Mouse (Mus musculus) cerebellum, postnatal 14 days (tissue): ENCODE results near the gene Trpm3.

Experiments used
- DNase-seq, 2 experiments: peaks; one replicate each; pipeline ENCODE4 v3.0.0; 2021; ENCODE audit warnings: mixed read lengths in 2 of 2

Trpm3 gene

DNA sequence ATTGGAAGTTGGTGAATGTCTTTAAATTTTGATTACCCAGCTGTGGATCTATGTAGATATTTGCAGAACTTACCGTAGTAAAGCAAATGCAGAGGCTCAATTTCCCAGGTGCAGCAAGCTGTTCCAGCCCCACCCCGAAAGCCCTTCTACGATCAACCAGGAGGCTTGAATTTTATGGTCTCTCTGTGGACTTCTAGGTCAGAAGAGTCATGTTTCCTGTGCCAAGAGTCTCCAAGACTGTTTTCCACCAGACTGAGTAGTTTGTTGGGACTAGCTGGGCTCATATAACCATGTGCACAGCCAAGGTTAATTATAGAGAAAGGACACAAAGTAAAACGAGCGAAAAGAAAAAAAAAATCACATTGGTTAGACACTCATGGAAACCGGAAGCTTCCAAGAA lies 364.6 kb downstream of the Trpm3 start:
- DNase-seq: no peak

DNA sequence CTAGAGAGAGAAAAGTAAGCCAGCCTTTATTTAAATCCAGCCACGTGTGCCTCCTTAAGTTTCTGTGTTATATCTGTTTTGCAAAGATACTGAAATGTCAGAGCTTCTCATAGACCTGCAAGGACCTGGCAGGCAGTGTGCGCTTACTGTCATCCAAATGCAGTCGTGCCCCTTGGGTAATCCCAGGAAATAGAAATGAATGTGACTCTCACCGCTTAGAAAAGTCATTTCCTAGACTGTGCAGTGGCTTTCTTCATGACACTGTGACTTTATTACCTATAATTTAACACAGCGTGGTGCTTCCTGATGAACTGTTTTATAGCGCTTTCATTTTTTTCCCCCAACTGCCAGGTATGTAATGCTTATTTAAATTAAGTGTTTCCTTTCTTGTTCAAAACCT lies 379.7 kb downstream of the Trpm3 start:
- DNase-seq: no peak

- no peak for DNase-seq
Observed at GRCm38 (mm10) chr19:22527944-22528343, 389.1 kb downstream of the Trpm3 start.

GRCm38 (mm10) chr19:22542990-22543709 lies 404.3 kb downstream of the Trpm3 start:
- no peak for DNase-seq

DNA sequence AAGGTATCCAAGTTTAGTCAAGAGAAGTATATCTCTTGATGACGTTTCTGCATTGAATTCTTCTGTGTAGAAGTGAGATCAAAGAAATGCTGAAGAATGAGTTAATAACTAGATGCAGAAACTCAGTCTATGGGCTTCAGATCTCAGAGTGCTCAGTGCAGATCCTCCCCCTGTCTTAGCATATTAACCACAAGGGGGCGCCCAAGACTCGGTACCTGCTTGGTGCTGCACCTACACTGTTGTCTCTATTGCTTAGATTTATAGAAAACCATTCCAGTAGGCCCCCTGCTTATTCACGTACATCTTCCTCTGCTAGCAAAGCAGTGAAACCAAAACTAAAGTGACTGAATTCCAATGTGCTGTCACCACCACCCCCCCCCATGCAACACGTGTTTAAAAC lies 413.3 kb downstream of the Trpm3 start:
- peak; percentile 89 to 90 for DNase-seq

GRCm38 (mm10) chr19:22554421-22554941 lies 415.6 kb downstream of the Trpm3 start:
- peak; percentile 77 to 85 for DNase-seq

GRCm38 (mm10) chr19:22572396-22572795 lies 433.6 kb downstream of the Trpm3 start:
- DNase-seq: no peak

GRCm38 (mm10) chr19:22572849-22573248 lies 434.0 kb downstream of the Trpm3 start:
- DNase-seq: no peak

GRCm38 (mm10) chr19:22582120-22582745 lies 443.4 kb downstream of the Trpm3 start:
- DNase-seq: peak in 1 of 2 experiments; percentile 25

DNA sequence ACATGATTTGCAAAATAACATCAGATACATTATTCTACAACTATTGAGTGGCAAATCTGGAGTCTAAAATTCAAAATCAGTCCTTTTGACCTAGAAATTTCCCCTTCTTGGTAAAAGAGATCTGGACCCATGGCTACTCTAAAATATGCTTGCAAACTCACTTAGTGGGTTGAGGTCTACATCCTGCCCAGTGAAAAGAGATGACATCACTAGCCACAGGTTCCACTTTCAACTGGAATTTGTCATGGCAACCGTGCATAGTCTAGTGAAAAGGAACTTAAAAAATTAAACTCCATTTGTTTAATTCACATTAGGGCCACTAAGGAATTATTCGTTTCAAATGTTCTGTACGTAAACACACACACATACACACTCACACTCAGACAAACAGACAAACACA lies 455.6 kb downstream of the Trpm3 start:
- no peak for DNase-seq

GRCm38 (mm10) chr19:22595246-22595645 lies 456.4 kb downstream of the Trpm3 start:
- DNase-seq: no peak

- peak in 1 of 2 experiments; percentile 20 for DNase-seq
Observed at GRCm38 (mm10) chr19:22596715-22597114, 457.9 kb downstream of the Trpm3 start.

DNA sequence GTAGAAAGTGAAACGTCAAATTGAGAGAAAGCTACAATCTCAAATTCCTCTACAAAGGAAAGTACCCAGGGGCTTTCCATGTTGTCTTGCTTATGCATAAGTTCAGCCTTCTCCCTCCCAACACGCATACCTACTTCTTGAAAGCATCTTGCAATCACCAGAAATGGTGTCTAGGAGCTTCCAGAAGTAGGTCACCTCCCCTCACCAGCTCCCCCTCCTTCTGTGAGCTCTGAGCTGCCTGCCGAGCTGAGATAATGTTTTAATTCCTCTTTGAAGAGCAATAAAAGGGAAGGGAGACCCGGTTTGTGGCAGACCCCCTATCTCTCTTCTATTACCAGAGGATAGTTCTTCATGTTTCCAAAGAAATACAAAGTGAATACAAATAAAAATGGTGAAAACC lies 465.5 kb downstream of the Trpm3 start:
- peak; percentile 23 to 45 for DNase-seq

DNA sequence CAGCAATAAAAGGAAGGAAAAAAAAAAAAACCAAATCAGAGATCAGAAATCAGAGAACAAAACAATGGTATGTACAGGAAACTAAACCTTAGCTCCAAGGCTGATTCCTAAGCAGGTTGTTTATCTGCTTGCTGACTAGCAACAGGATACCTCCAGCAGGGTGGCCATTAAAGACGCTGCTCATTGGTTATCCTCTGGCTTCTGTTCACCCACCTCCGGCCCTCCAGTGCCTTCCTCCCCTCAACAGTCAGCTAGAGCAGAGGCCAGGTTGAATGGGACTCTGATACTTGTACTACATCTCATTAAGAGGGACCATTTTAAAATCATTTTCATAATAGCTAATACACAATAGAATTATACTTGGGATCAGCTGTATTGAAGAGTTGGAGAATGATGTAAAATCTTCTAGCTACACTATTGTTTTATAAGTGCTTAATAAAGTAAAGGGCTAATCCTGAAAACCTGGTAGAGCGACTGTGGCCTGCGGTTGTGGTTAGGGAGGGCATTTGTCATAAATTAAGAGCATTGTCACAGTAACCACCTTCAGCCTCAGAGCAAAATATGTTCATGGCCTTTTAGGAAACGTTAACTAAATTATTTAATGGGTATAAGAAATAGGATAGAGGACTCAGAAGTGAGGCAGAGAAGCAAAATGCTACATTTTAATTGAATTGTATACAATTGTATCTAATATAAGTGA lies 469.3 kb downstream of the Trpm3 start:
- peak; percentile 37 to 50 for DNase-seq

GRCm38 (mm10) chr19:22611621-22612020 lies 472.8 kb downstream of the Trpm3 start:
- no peak for DNase-seq

DNA sequence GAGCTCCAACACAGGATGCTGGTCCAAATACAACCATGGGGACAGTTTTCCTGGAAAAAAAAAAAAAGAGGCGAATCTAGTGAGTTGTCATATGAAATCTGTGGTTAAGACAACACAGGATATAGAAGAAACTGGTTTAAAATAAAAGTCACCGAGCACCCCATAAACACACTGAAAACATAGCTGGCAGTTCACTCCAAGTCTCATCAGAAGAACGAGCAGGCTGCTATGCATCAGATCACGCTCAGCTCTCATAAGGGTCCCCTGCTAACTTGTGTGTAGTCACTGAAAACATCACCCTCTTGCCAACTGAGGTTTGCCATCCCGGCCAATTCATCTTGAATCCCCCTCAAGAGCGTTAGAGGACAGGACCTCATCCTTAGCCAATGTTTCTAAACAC lies 476.5 kb downstream of the Trpm3 start:
- DNase-seq: no peak

DNA sequence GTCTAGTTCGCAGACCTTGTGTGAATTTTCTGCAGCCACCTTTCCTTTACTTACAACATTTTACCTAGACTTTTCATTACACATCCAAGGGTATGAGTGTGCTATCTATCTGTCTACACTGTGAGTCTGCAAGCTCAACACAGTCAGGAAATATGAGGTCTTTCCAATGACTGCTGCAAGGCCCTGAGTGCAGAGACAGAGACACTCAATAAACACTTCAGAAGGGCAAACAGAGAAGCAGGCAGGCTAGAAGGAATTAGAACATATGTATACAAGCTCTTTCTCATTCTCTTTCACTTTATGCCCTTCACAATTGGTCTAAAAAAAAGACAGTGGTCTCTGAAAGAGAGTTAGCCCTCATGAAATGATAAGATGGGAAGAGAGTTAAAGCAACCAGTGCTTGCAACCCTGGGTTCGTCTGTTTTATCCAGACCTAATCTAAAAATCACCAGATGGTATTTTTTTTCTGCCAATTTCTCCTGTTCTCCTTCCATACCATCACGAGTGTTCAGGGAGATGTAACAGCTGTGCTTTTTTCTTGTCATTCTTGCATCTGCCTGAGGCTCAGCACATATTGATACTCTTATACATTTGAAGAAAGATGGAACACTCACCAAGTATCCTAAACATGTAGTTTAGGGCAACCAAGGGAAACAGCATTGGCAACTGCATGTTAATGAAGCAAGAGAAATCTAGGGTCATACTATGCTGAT lies 486.1 kb downstream of the Trpm3 start:
- no peak for DNase-seq

DNA sequence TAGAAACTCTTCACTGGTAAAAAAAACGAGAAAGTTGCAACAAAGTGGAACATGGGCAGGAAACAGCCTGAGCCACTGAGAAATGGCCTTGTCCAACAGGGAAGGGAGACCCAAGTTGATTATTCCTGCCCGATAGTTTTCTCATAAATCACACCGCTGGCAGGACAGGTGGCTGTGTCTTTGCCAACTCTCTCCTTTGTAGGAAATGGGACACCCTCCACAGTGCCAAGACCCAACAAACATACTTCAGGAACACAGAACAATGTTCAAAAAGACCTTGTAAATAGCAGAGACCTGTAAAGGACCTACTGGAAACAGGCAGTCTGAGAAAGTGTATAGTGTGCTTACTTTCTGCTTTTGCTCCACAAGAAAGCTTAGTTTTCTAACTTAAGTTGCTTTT lies 490.0 kb downstream of the Trpm3 start:
- DNase-seq: no peak

DNA sequence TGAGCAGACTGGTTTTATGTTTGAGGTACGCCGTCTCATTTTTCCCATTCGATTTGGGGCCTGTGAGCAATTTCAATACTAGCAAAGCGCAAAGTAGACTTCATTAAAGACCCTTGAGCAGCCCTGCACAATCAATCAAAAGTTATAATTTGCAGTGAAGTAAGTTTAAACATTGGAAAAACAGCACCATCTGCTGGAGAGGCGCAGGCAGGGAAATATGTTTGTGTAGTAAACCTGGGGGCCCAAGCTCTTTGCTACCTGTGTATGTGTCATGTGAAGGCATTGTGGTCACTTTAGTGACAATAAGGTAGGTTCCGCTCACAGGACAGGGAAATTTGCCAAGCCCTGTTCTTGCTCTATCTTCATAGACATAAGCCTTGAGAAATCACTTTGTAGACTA lies 492.5 kb downstream of the Trpm3 start:
- DNase-seq: peak; percentile 57 to 61

GRCm38 (mm10) chr19:22635635-22636034 lies 496.8 kb downstream of the Trpm3 start:
- DNase-seq: no peak

DNA sequence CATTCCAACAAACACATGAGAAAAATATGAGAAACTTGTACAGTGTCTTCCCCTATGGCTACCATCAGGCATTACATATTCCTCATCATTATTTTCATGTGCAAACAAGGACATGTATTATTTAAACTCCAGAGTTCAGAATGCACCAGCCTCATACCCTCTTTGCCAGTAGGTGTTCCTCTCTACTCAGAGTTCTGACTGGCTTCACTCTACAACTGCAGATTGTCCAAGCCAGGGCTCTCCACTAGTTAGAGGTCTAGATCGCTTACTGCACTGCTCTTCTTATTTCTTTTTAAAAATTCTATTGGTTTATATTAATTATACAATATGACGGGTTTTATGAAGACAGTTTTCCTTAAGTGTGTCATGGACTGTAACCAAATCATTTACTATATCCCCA lies 498.9 kb downstream of the Trpm3 start:
- no peak for DNase-seq

DNA sequence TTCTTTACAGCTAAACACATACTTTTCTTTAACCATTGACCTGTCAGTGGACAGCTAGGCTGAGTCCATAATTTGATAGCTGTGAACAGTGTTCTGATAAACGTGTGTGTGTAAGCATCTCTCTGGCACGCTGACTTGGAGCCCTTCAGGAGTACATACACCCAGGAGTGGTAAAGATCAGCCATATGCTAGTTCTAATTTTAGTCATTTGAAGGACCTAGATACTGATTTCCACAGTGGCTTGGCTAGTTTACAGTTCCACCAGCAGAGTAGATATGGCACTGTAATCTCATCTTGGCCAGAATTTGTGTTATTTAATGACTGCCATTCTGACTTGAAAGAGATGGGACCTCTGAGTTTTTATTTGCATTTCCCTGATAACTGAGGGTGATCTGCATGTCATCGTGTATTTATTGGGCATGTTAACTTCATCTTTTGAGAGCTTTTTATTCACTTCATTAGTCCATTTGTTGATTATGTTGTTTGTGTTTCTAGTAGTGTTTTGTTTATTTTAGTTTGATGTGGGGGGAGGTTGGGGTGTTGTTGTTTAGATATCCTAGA lies 499.6 kb downstream of the Trpm3 start:
- DNase-seq: peak; percentile 51 to 75

GRCm38 (mm10) chr19:22642124-22642523 lies 503.3 kb downstream of the Trpm3 start:
- no peak for DNase-seq
